Mouse (Mus musculus): ENCODE measurements around the gene Spns3.

DNA sequence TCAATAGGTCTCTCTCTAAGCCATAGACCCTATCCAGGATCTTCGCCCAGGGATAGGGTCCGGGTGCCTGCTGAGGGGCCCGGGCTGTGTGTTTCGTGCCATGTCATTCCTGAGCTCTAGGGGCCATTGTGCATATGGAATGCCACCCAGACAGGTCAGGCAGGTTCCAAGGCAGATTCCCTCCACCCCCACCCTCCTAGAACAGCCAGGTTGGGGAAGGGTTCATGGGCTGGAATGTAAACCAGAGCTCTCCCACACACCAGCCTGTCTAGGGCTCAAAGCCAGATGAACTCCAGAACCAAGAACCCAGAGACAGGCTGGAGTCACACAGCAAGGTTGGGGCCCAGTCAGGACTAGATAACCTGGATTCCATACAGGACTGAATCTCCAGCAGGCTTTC lies 76.8 kb downstream of the Spns3 start:
- TF ChIP-seq CTCF (IDR thresholded peaks at IDR 0.05; ENCODE audit: control insufficient read depth, insufficient read depth, insufficient read length) (no peak), USF1 (IDR thresholded peaks at IDR 0.05; ENCODE audit: low read depth) (no peak)
